32 mouse cellular contexts compared by ENCODE assay signal in the genomic region with DNA sequence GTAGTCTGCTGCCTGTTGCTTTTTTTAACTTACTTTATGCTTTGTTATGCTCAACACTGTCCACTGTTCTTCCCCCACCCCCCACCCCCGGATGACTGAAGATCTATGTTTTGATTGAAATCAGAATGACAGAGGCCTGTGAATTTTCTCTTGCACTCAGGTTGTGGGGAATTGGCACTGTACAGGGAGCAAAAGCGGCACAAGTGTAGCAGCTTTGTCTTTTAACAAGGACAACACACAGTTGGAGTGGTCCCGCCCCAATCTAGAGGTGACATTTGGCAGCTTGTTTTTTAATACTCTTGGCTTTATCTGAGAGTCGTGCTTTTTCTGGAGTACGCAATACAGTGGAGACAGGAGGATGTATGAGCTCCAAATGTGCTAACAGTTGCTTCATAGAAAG. TPM values are rescaled to one million over a fixed set of nuclear protein-coding genes. Genes with fewer than 3 reads are reported as not detected.
DNase-seq lines count a peak whose midpoint lies in the region; ATAC-seq and TF ChIP-seq lines count a peak whose summit lies in the region.
"Had no signal": no experiment of that assay in that cellular context is flagged by ENCODE, and none has a peak within 500 bp of the region (broad histone marks: within the 10 kb centered on the region; RNA-seq: fewer than 3 reads in every experiment).

No protein-coding gene starts in this region.

- peak overlapping the region; percentile 65 to 92 for H3K27ac ChIP-seq in heart, embryonic 14.5 days (replicated peaks in 1 of 2; ENCODE audit: control insufficient read depth in 1 of 2, insufficient read depth in 1 of 2, low read depth in 2 of 2, low read length in 2 of 2)
- peak overlapping the region; percentile 74 for H3K27ac ChIP-seq in heart, postnatal 0 days (ENCODE audit: low read depth)
- H3K27ac ChIP-seq: embryonic facial prominence, embryonic 12.5 days; hindbrain, embryonic 15.5 days; intestine, embryonic 15.5 days; liver, embryonic 13.5 days; midbrain, embryonic 12.5 days; stomach, postnatal 0 days had no signal

- DNase-seq in heart, postnatal 36 days = no peak
- DNase-seq in lung, postnatal 10 days = peak; percentile 10
- no peak for DNase-seq in lung, postnatal 14 days
- DNase-seq in heart, postnatal 0 days (ENCODE audit: low spot score) = peak; percentile 52
- no peak for DNase-seq in MN1 (ENCODE audit: low spot score)
- no peak for DNase-seq in cerebellum, postnatal 14 days
- DNase-seq: cerebellum, adult 11-12 months; cerebellum, postnatal 10 days; kidney, adult 8-10 months; kidney, postnatal 10 days; liver, embryonic 13.5 days; lung, embryonic 14.5 days; right cerebral cortex, postnatal 14 days; thymus, adult 2 months; thymus, postnatal 4 days had no signal

- no peak for TF ChIP-seq CTCF in heart, postnatal 0 days (IDR thresholded peaks at IDR 0.05; ENCODE audit: low read depth)

- H3K4me2 ChIP-seq in heart, embryonic 14.5 days (ENCODE audit: low read length) = no peak overlapping the region
- H3K4me2 ChIP-seq in heart, postnatal 0 days (ENCODE audit: low read depth, low read length) = no peak overlapping the region
- H3K4me2 ChIP-seq: embryonic facial prominence, embryonic 12.5 days; hindbrain, embryonic 15.5 days; intestine, embryonic 15.5 days; liver, embryonic 13.5 days; lung, embryonic 14.5 days; midbrain, embryonic 12.5 days had no signal

- no peak overlapping the region for H3K4me3 ChIP-seq in heart, embryonic 14.5 days (ENCODE audit: control insufficient read depth in 1 of 2, insufficient read depth in 1 of 2, low read depth in 1 of 2, low read length in 2 of 2)
- H3K4me3 ChIP-seq in heart, postnatal 0 days (ENCODE audit: low read depth, low read length) = no peak overlapping the region
- H3K4me3 ChIP-seq: embryonic facial prominence, embryonic 12.5 days; hindbrain, embryonic 15.5 days; intestine, embryonic 15.5 days; liver, embryonic 13.5 days; midbrain, embryonic 12.5 days had no signal

- no peaks in the 10 kb centered on the region for H3K27me3 ChIP-seq in heart, embryonic 14.5 days (ENCODE audit: control insufficient read depth, insufficient read depth, low read length)
- no peaks in the 10 kb centered on the region for H3K27me3 ChIP-seq in heart, postnatal 0 days (ENCODE audit: control insufficient read depth, insufficient read depth, low read length)
- H3K27me3 ChIP-seq: embryonic facial prominence, embryonic 12.5 days; hindbrain, embryonic 15.5 days; intestine, embryonic 15.5 days had no signal

- H3K9me3 ChIP-seq in heart, embryonic 14.5 days (ENCODE audit: control insufficient read depth, low read length) = peaks cover 10% of the 10 kb centered on the region
- peaks cover 6% of the 10 kb centered on the region; the same call in 1 of the 2 replicates for H3K9me3 ChIP-seq in heart, postnatal 0 days (replicated peaks; ENCODE audit: control insufficient read depth, low read length)
- H3K9me3 ChIP-seq: hindbrain, embryonic 15.5 days; intestine, embryonic 15.5 days; liver, embryonic 13.5 days had no signal

- no peak for TF ChIP-seq EP300 in heart, postnatal 0 days (IDR thresholded peaks at IDR 0.05; ENCODE audit: low read depth)

- H3K9ac ChIP-seq in heart, embryonic 14.5 days (ENCODE audit: low read length) = no peak overlapping the region
- no peak overlapping the region for H3K9ac ChIP-seq in heart, postnatal 0 days (replicated peaks; ENCODE audit: low read depth, low read length)
- H3K9ac ChIP-seq: embryonic facial prominence, embryonic 12.5 days; hindbrain, embryonic 15.5 days; intestine, embryonic 15.5 days; liver, embryonic 13.5 days; lung, embryonic 14.5 days; midbrain, embryonic 12.5 days had no signal

- no peaks in the 10 kb centered on the region for H3K36me3 ChIP-seq in heart, embryonic 14.5 days (ENCODE audit: control insufficient read depth, insufficient read depth, low read length)
- no peaks in the 10 kb centered on the region for H3K36me3 ChIP-seq in heart, postnatal 0 days (replicated peaks; ENCODE audit: control insufficient read depth, insufficient read depth, low read length)
- H3K36me3 ChIP-seq: embryonic facial prominence, embryonic 12.5 days; hindbrain, embryonic 15.5 days; intestine, embryonic 15.5 days; liver, embryonic 13.5 days; midbrain, embryonic 12.5 days had no signal

- intact Hi-C loops in heart, postnatal 36 days (cut with DNase I) = no loop called here

- 29% methylated on average over 5 of the region's 5 CpGs for WGBS in heart, embryonic 14.5 days
- WGBS in heart, postnatal 0 days = 17% methylated on average over 5 of the region's 5 CpGs

- H3K4me1 ChIP-seq in heart, embryonic 14.5 days (ENCODE audit: control insufficient read depth in 2 of 2, insufficient read depth in 2 of 2, low read length in 2 of 2) = peaks cover 13 to 29% of the 10 kb centered on the region in 2 experiments
- H3K4me1 ChIP-seq in heart, postnatal 0 days (ENCODE audit: control insufficient read depth, insufficient read depth) = peaks cover 23% of the 10 kb centered on the region
- H3K4me1 ChIP-seq: hindbrain, embryonic 15.5 days; intestine, embryonic 15.5 days; liver, embryonic 13.5 days; midbrain, embryonic 12.5 days had no signal

- peak; percentile 62 for ATAC-seq in heart, embryonic 14.5 days (ENCODE audit: insufficient number of reproducible peaks, insufficient read depth, low FRiP score, low read depth)
- ATAC-seq in heart, postnatal 0 days (ENCODE audit: insufficient read depth, low read depth) = peak; percentile 52
- ATAC-seq: intestine, embryonic 15.5 days had no signal

RNA-seq across cellular contexts. Expression of a gene that starts 57.7 kb away (rescaled TPM):
- polyA plus RNA-seq in heart, embryonic 14.5 days (2014; fragmentation: Nextera tagmentation; extraction: Ambion mirVana) = not detected in 2 replicates
- total RNA-seq in heart, postnatal 36 days (2021) = not detected
- total RNA-seq in heart, postnatal 0 days (2014; rRNA removed; ENCODE audit: low replicate concordance) = not detected in 2 replicates
- polyA plus RNA-seq in heart, postnatal 0 days (2015; fragmentation: Nextera tagmentation; extraction: Ambion mirVana) = not detected in 2 replicates
- total RNA-seq: gastrocnemius, adult 18-20 months; gastrocnemius, postnatal 4 days; hematopoietic stem cell, adult 5-6 weeks; megakaryocyte, adult 5-6 weeks; MEL; monocyte, adult 5-6 weeks; neutrophil, adult 5-6 weeks had no signal
- polyA plus RNA-seq: C2C12; liver, embryonic 13.5 days; thymus, adult 2 months had no signal

RNA-seq across cellular contexts. Expression of a gene that starts 58.8 kb away (rescaled TPM):
- not detected in 2 replicates for polyA plus RNA-seq in heart, embryonic 14.5 days (2014; fragmentation: Nextera tagmentation; extraction: Ambion mirVana)
- total RNA-seq in heart, postnatal 36 days (2021) = not detected
- 0.70 TPM in 1 of 2 replicates, not detected in the other for total RNA-seq in heart, postnatal 0 days (2014; rRNA removed; ENCODE audit: low replicate concordance)
- polyA plus RNA-seq in heart, postnatal 0 days (2015; fragmentation: Nextera tagmentation; extraction: Ambion mirVana) = 0.75 TPM in 1 of 2 replicates, not detected in the other
- total RNA-seq: gastrocnemius, adult 18-20 months; gastrocnemius, postnatal 4 days; hematopoietic stem cell, adult 5-6 weeks; left cerebral cortex, adult 18-20 months; left cerebral cortex, postnatal 36 days; megakaryocyte, adult 5-6 weeks; MEL; monocyte, adult 5-6 weeks; neutrophil, adult 5-6 weeks had no signal
- polyA plus RNA-seq: C2C12; forebrain, embryonic 11.5 days; intestine, embryonic 15.5 days; liver, embryonic 13.5 days; lung, embryonic 14.5 days; midbrain, embryonic 12.5 days had no signal

Comparison
In these comparisons a context has a peak if more than half of its experiments do, and no peak if none do; other contexts are left out.
1. DNase-seq: peak in lung, postnatal 10 days (single experiment) and heart, postnatal 0 days (single experiment); none in heart, postnatal 36 days (0 of 2), lung, postnatal 14 days (single experiment), MN1 (single experiment) and cerebellum, postnatal 14 days (0 of 2).